Mouse (Mus musculus): ENCODE measurements at regions not wholly inside any gene's neighbourhood (a gene's known extent, or its start where the extent isn't known, plus 50 kb on each side); places are given as distances from the start of the nearest gene placed in this dataset.

DNA sequence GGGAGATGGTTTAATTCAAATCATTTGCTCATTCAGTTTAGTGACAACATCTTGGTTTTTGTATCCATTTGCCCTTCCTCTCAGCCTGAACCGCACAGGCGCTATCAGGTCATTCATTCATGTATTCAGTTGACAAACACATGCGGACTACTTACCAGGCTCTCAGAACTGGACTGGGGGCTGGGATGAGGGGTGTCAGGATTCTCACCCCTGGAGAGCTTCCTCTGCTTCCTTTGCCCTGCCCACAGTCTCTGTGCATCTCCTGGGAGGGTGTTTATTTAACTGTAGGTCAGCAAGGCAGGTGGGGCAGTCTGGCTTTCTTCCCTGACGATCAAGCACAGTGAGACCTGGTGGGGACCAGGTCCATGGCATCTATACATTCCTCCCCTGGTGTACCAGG lies 123.6 kb upstream of the Slc1a3 start:
- TF ChIP-seq CTCF (IDR thresholded peaks at IDR 0.05; ENCODE audit: low read depth) (no peak), EP300 (optimal IDR thresholded peaks at IDR 0.05) (no peak)
